24 mouse cellular contexts compared by ENCODE assay signal in genomic region chr13:51739713-51740112, GRCm38 (mm10). TPM values are rescaled to one million over a fixed set of nuclear protein-coding genes. Genes with fewer than 3 reads are reported as not detected.
DNase-seq lines count a peak whose midpoint lies in the region; ATAC-seq and TF ChIP-seq lines count a peak whose summit lies in the region.
"Had no signal": no experiment of that assay in that cellular context is flagged by ENCODE, and none has a peak within 500 bp of the region (broad histone marks: within the 10 kb centered on the region; RNA-seq: fewer than 3 reads in every experiment).

No protein-coding gene starts in this region.

- no peak overlapping the region for H3K4me3 ChIP-seq in CH12.LX (replicated peaks in 1 of 3; ENCODE audit: low read depth in 2 of 3, low read length in 2 of 3, poor library complexity in 1 of 3)
- H3K4me3 ChIP-seq in liver, embryonic 13.5 days (replicated peaks), result no peak overlapping the region
- no peak overlapping the region for H3K4me3 ChIP-seq in hindbrain, embryonic 13.5 days
- H3K4me3 ChIP-seq: left cerebral cortex, adult 2 months; limb, embryonic 10.5 days; neural tube, embryonic 13.5 days had no signal

- H3K79me2 ChIP-seq in CH12.LX (replicated peaks; ENCODE audit: control insufficient read depth, extremely low read depth, insufficient read depth, poor library complexity, severe bottlenecking), result peaks cover 6% of the 10 kb centered on the region; the same call in 1 of the 2 replicates

- in situ Hi-C loops in CH12.LX (cut with MboI; ENCODE audit: low pct_ligation_motif_present, low pct_unique_long_range_greater_than_20kb, low sequenced_read_pairs), result no loop called here

- no peak overlapping the region for H3K9ac ChIP-seq in CH12.LX (ENCODE audit: insufficient read depth, low read depth)
- no peak overlapping the region for H3K9ac ChIP-seq in liver, embryonic 13.5 days
- no peak overlapping the region for H3K9ac ChIP-seq in hindbrain, embryonic 13.5 days
- H3K9ac ChIP-seq: hindbrain, embryonic 14.5 days; liver, embryonic 14.5 days; neural tube, embryonic 13.5 days had no signal

- ATAC-seq in liver, embryonic 13.5 days (ENCODE audit: low read depth), result no peak
- ATAC-seq in hindbrain, embryonic 13.5 days (ENCODE audit: low FRiP score), result no peak
- ATAC-seq: forebrain, embryonic 16.5 days; lung, postnatal 0 days had no signal

- peaks cover 64 to 99% of the 10 kb centered on the region in 2 experiments for H3K4me1 ChIP-seq in CH12.LX (ENCODE audit: control insufficient read depth in 1 of 2, insufficient read depth in 2 of 2)
- peaks cover 100% of the 10 kb centered on the region for H3K4me1 ChIP-seq in liver, embryonic 13.5 days (replicated peaks)
- H3K4me1 ChIP-seq in hindbrain, embryonic 13.5 days (replicated peaks), result peaks cover 11% of the 10 kb centered on the region; the same call in 1 of the 2 replicates

- no peak for TF ChIP-seq CTCF in CH12.LX (conservative IDR thresholded peaks at IDR 0.05 in 1 of 2, IDR thresholded peaks at IDR 0.05 in 1 of 2; ENCODE audit: low read depth in 2 of 2, low read length in 2 of 2)

- no peak overlapping the region for H3K4me2 ChIP-seq in CH12.LX (ENCODE audit: insufficient read depth, low read depth, poor library complexity, severe bottlenecking)
- H3K4me2 ChIP-seq in liver, embryonic 13.5 days, result no peak overlapping the region
- H3K4me2 ChIP-seq in hindbrain, embryonic 13.5 days, result no peak overlapping the region
- H3K4me2 ChIP-seq: heart, embryonic 11.5 days; hindbrain, embryonic 14.5 days; neural tube, embryonic 13.5 days had no signal

- dilution Hi-C loops in CH12.LX (cut with MboI; ENCODE audit: extremely low pct_ligation_motif_present, extremely low pct_unique_long_range_greater_than_20kb, low sequenced_read_pairs), result no loop called here

- no peaks in the 10 kb centered on the region for H3K27me3 ChIP-seq in CH12.LX (replicated peaks)
- no peaks in the 10 kb centered on the region for H3K27me3 ChIP-seq in liver, embryonic 13.5 days
- no peaks in the 10 kb centered on the region for H3K27me3 ChIP-seq in hindbrain, embryonic 13.5 days
- H3K27me3 ChIP-seq: neural tube, embryonic 13.5 days had no signal

- peak overlapping the region; percentile 19; the same call in 1 of the 2 replicates for H3K27ac ChIP-seq in CH12.LX (ENCODE audit: insufficient read depth, low read depth)
- H3K27ac ChIP-seq in liver, embryonic 13.5 days, result peak overlapping the region; percentile 97
- no peak overlapping the region for H3K27ac ChIP-seq in hindbrain, embryonic 13.5 days
- H3K27ac ChIP-seq: hindbrain, embryonic 14.5 days; left cerebral cortex, adult 2 months; limb, embryonic 10.5 days; neural tube, embryonic 13.5 days had no signal

- 85% methylated on average over 1 of the region's 1 CpGs for WGBS in liver, embryonic 13.5 days (ENCODE audit: insufficient replicate concordance)
- 91% methylated on average over 1 of the region's 1 CpGs for WGBS in hindbrain, embryonic 13.5 days

- H3K9me3 ChIP-seq in CH12.LX (replicated peaks; ENCODE audit: low read length), result peaks cover 6% of the 10 kb centered on the region
- H3K9me3 ChIP-seq in liver, embryonic 13.5 days (replicated peaks), result no peaks in the 10 kb centered on the region
- H3K9me3 ChIP-seq in hindbrain, embryonic 13.5 days, result no peaks in the 10 kb centered on the region
- H3K9me3 ChIP-seq: limb, embryonic 10.5 days; neural tube, embryonic 13.5 days had no signal

- peak; percentile 69 for DNase-seq in kidney, adult 11 months
- DNase-seq in kidney, postnatal 10 days, result no peak
- no peak for DNase-seq in CH12.LX (ENCODE audit: extremely low read depth)
- peak; percentile 80 for DNase-seq in kidney, adult 9 months
- DNase-seq in liver, embryonic 13.5 days, result no peak
- no peak for DNase-seq in gastrocnemius, postnatal 14 days
- no peak for DNase-seq in right cerebral cortex, postnatal 36 days (ENCODE audit: low spot score in 2 of 2)
- DNase-seq: adrenal gland, postnatal 10 days; cerebellum, adult 11 months; cerebellum, postnatal 25 days; embryo, embryonic 11 days; heart, postnatal 14 days; midbrain, embryonic 14.5 days; spleen, adult 18-20 months; thymus, postnatal 4 days had no signal

- TF ChIP-seq RAD21 in CH12.LX (IDR thresholded peaks at IDR 0.05; ENCODE audit: low read depth, low read length), result no peak

- no peak for TF ChIP-seq POLR2A in CH12.LX (IDR thresholded peaks at IDR 0.05; ENCODE audit: low read depth, low read length)

- intact Hi-C loops in gastrocnemius, postnatal 14 days (cut with DNase I; ENCODE audit: low total_unique reads), result no loop called here

- peak; percentile 50; the same call in 1 of the 2 replicates for TF ChIP-seq EP300 in CH12.LX (IDR thresholded peaks at IDR 0.05; ENCODE audit: low read length)

- H3K36me3 ChIP-seq in CH12.LX (replicated peaks in 1 of 2; ENCODE audit: control insufficient read depth in 1 of 2, insufficient read depth in 1 of 2, low read length in 1 of 2), result peaks cover 0 to 36% of the 10 kb centered on the region in 2 experiments
- no peaks in the 10 kb centered on the region for H3K36me3 ChIP-seq in liver, embryonic 13.5 days
- no peaks in the 10 kb centered on the region for H3K36me3 ChIP-seq in hindbrain, embryonic 13.5 days
- H3K36me3 ChIP-seq: limb, embryonic 10.5 days; neural tube, embryonic 13.5 days had no signal

TF ChIP-seq in CH12.LX, 34 proteins besides CTCF, POLR2A, EP300 and RAD21:
- no peak for TF ChIP-seq NELFE (IDR thresholded peaks at IDR 0.05; ENCODE audit: low read depth, low read length)
- peak; percentile 60 for TF ChIP-seq ETS1 (conservative IDR thresholded peaks at IDR 0.05; ENCODE audit: low read depth, low read length)
- TF ChIP-seq BHLHE40 (IDR thresholded peaks at IDR 0.05; ENCODE audit: low read depth, low read length), result peak; percentile 86
- TF ChIP-seq TCF12 (IDR thresholded peaks at IDR 0.05; ENCODE audit: low read depth, low read length), result peak; percentile 50; the same call in 1 of the 2 replicates
- 0 out of 2 replicates have a peak, but pooled peaks have one; percentile 16 for TF ChIP-seq IRF4 (IDR thresholded peaks at IDR 0.05; ENCODE audit: low read depth, low read length)
- TF ChIP-seq UBTF (IDR thresholded peaks at IDR 0.05; ENCODE audit: low read depth, low read length), result no peak
- TF ChIP-seq JUN (IDR thresholded peaks at IDR 0.05; ENCODE audit: insufficient read depth, low read depth, low read length), result peak; percentile 13; the same call in 1 of the 2 replicates
- 0 out of 2 replicates have a peak, but pooled peaks have one; percentile 13 for TF ChIP-seq MAFK (IDR thresholded peaks at IDR 0.05; ENCODE audit: insufficient replicate concordance, low read length)
TF ChIP-seq in CH12.LX: peak in this region for 6.

RNA-seq across cellular contexts. Expression of gene Sema4d, which starts 53.8 kb away (rescaled TPM):
- 16.7 and 17.8 TPM in 2 replicates for total RNA-seq in CH12.LX (2012; rRNA removed)
- total RNA-seq in CH12.LX (2014; rRNA removed), result 9.8 and 12.8 TPM in 2 replicates
- 57.6 and 67.1 TPM in 2 replicates for polyA plus RNA-seq in CH12.LX (2012; ENCODE audit: insufficient read length, low read depth)
- polyA plus RNA-seq in liver, embryonic 13.5 days (2015; fragmentation: Nextera tagmentation; extraction: Ambion mirVana), result 6.0 and 7.6 TPM in 2 replicates
- total RNA-seq in gastrocnemius, postnatal 14 days (2021), result 100 to 1,000 TPM; 126 to 130 TPM
- polyA plus RNA-seq in hindbrain, embryonic 13.5 days (2015; fragmentation: Nextera tagmentation; extraction: Ambion mirVana), result 10.5 and 10.9 TPM in 2 replicates

Comparison
In these comparisons a context has a peak if more than half of its experiments do, and no peak if none do; other contexts are left out.
1. DNase-seq: peak in kidney, adult 11 months (single experiment) and kidney, adult 9 months (single experiment); none in kidney, postnatal 10 days (single experiment), CH12.LX (single experiment), liver, embryonic 13.5 days (single experiment), gastrocnemius, postnatal 14 days (single experiment) and right cerebral cortex, postnatal 36 days (0 of 2).